Mouse (Mus musculus) lung, postnatal 0 days (tissue): Measurements from ENCODE around the gene Sirt2.

Experiments used
- CTCF ChIP-seq: IDR thresholded peaks from 2 replicates; pipeline ENCODE4 v1.5.1; 2016; ENCODE audit warnings: antibody characterized with exemption, mild to moderate bottlenecking
- EP300 ChIP-seq: IDR thresholded peaks from 2 replicates; pipeline ENCODE4 v1.6.1; 2016; ENCODE audit warnings: antibody characterized with exemption, mild to moderate bottlenecking, control low read depth

- TF ChIP-seq CTCF: no peak
- TF ChIP-seq EP300: no peak
Measured at GRCm38 (mm10) chr7:28820358-28821260, 54.1 kb downstream of the Sirt2 start.
